Mouse (Mus musculus): Measurements from ENCODE around the gene Atp2c2.

GRCm38 (mm10) chr8:119712226-119712625 is 12.4 kb downstream of the Atp2c2 start:
- no peak for TF ChIP-seq POLR2A (IDR thresholded peaks at IDR 0.05; ENCODE audit: extremely low read depth, insufficient read depth, low read length)
- TF ChIP-seq CTCF (IDR thresholded peaks at IDR 0.05; ENCODE audit: extremely low read depth, insufficient read depth, low read length), result no peak
